ENCODE assay signal across 24 mouse cellular contexts in genomic region chr12:4606625-4607024, GRCm38 (mm10). TPM values are rescaled to one million over a fixed set of nuclear protein-coding genes. Genes with fewer than 3 reads are reported as not detected.
DNase-seq lines count a peak whose midpoint lies in the region; ATAC-seq and TF ChIP-seq lines count a peak whose summit lies in the region.
"Had no signal": no experiment of that assay in that cellular context is flagged by ENCODE, and none has a peak within 500 bp of the region (broad histone marks: within the 10 kb centered on the region; RNA-seq: fewer than 3 reads in every experiment).

No protein-coding gene starts in this region.

- no peak overlapping the region for H3K4me2 ChIP-seq in heart, embryonic 11.5 days
- H3K4me2 ChIP-seq: embryonic facial prominence, embryonic 13.5 days; heart, embryonic 15.5 days; hindbrain, embryonic 15.5 days had no signal

- peaks cover 8% of the 10 kb centered on the region for H3K4me1 ChIP-seq in heart, embryonic 11.5 days (ENCODE audit: control insufficient read depth, insufficient read depth, low read length)
- H3K4me1 ChIP-seq in spleen, adult 2 months (ENCODE audit: control insufficient read depth, insufficient read depth, insufficient read length): peaks cover 11% of the 10 kb centered on the region; the same call in 1 of the 2 replicates
- H3K4me1 ChIP-seq in thymus, adult 2 months (replicated peaks; ENCODE audit: control insufficient read depth, insufficient read depth, low read length): no peaks in the 10 kb centered on the region
- H3K4me1 ChIP-seq: embryonic facial prominence, embryonic 13.5 days; hindbrain, embryonic 15.5 days had no signal

- no peaks in the 10 kb centered on the region for H3K27me3 ChIP-seq in heart, embryonic 11.5 days (ENCODE audit: control insufficient read depth, insufficient read depth, low read length)
- H3K27me3 ChIP-seq in spleen, adult 2 months (ENCODE audit: control insufficient read depth, insufficient read depth, low read length): no peaks in the 10 kb centered on the region
- H3K27me3 ChIP-seq in thymus, adult 2 months (ENCODE audit: control insufficient read depth, insufficient read depth, low read length): no peaks in the 10 kb centered on the region
- H3K27me3 ChIP-seq: embryonic facial prominence, embryonic 13.5 days; heart, embryonic 15.5 days; hindbrain, embryonic 15.5 days had no signal

- WGBS in heart, embryonic 11.5 days (ENCODE audit: insufficient replicate concordance): 43% methylated on average over 3 of the region's 3 CpGs
- 37% methylated on average over 3 of the region's 3 CpGs for WGBS in spleen, adult 2 months
- WGBS in thymus, adult 2 months: 37% methylated on average over 3 of the region's 3 CpGs

- H3K9ac ChIP-seq in heart, embryonic 11.5 days (ENCODE audit: low read depth, low read length): no peak overlapping the region
- H3K9ac ChIP-seq: embryonic facial prominence, embryonic 13.5 days; heart, embryonic 15.5 days; hindbrain, embryonic 15.5 days had no signal

- H3K36me3 ChIP-seq in heart, embryonic 11.5 days (ENCODE audit: control insufficient read depth, insufficient read depth, low read length): no peaks in the 10 kb centered on the region
- no peaks in the 10 kb centered on the region for H3K36me3 ChIP-seq in spleen, adult 2 months (ENCODE audit: control insufficient read depth, insufficient read depth, low read length)
- H3K36me3 ChIP-seq in thymus, adult 2 months (ENCODE audit: control insufficient read depth, insufficient read depth, low read length): no peaks in the 10 kb centered on the region
- H3K36me3 ChIP-seq: embryonic facial prominence, embryonic 13.5 days; forebrain, embryonic 10.5 days; heart, embryonic 15.5 days; hindbrain, embryonic 15.5 days had no signal

- no peak for ATAC-seq in heart, embryonic 11.5 days (replicated peaks; ENCODE audit: insufficient number of reproducible peaks, low FRiP score, low TSS enrichment)
- ATAC-seq in granulocyte monocyte progenitor cell, adult 5-6 weeks (replicated peaks; ENCODE audit: poor library complexity, severe bottlenecking): peak; percentile 30; the same call in 1 of the 2 replicates
- ATAC-seq: forebrain, embryonic 14.5 days; intestine, embryonic 16.5 days had no signal

- no peak for TF ChIP-seq POLR2A in spleen, adult 2 months (IDR thresholded peaks at IDR 0.05; ENCODE audit: low read depth, low read length)
- no peak for TF ChIP-seq POLR2A in thymus, adult 2 months (IDR thresholded peaks at IDR 0.05; ENCODE audit: control insufficient read depth, extremely low read depth, insufficient read depth, low read length, poor library complexity)

- no peak for TF ChIP-seq CTCF in spleen, adult 2 months (IDR thresholded peaks at IDR 0.05; ENCODE audit: extremely low read depth, insufficient read depth, insufficient read length, insufficient replicate concordance)
- TF ChIP-seq CTCF in thymus, adult 2 months (IDR thresholded peaks at IDR 0.05; ENCODE audit: borderline replicate concordance, control insufficient read depth, extremely low read depth, insufficient read depth, low read length, poor library complexity): no peak

- DNase-seq in heart, postnatal 14 days: no peak
- DNase-seq in spleen, adult 2 months (ENCODE audit: low read depth in 1 of 2, low spot score in 2 of 2): no peak
- DNase-seq in spleen, adult 18-20 months: no peak
- DNase-seq in right cerebral cortex, postnatal 25 days: no peak
- no peak for DNase-seq in thymus, adult 2 months
- DNase-seq: adrenal gland, adult 8-10 months; cerebellum, adult 11-12 months; cerebellum, adult 9-10 months; cerebellum, postnatal 25 days; gastrocnemius, postnatal 10 days; heart, adult 2 months; heart, postnatal 36 days had no signal

- intact Hi-C loops in heart, postnatal 14 days (cut with DNase I): no loop called here

- H3K27ac ChIP-seq in heart, embryonic 11.5 days (ENCODE audit: low read depth, low read length): peak overlapping the region; percentile 54; the same call in 1 of the 2 replicates
- H3K27ac ChIP-seq in spleen, adult 2 months (ENCODE audit: insufficient read depth, low read length): peak overlapping the region; percentile 53; the same call in 1 of the 2 replicates
- H3K27ac ChIP-seq in thymus, adult 2 months (ENCODE audit: control insufficient read depth, insufficient read depth, low read length): no peak overlapping the region
- H3K27ac ChIP-seq: embryonic facial prominence, embryonic 13.5 days; forebrain, embryonic 10.5 days; heart, adult 2 months; heart, embryonic 15.5 days; hindbrain, embryonic 15.5 days had no signal

- H3K4me3 ChIP-seq in heart, embryonic 11.5 days (ENCODE audit: low read depth, low read length): no peak overlapping the region
- no peak overlapping the region for H3K4me3 ChIP-seq in spleen, adult 2 months (ENCODE audit: extremely low read depth, insufficient read depth, insufficient read length)
- no peak overlapping the region for H3K4me3 ChIP-seq in thymus, adult 2 months (ENCODE audit: control insufficient read depth, insufficient read depth, low read length)
- H3K4me3 ChIP-seq: embryonic facial prominence, embryonic 13.5 days; forebrain, embryonic 10.5 days; heart, adult 2 months; heart, embryonic 15.5 days; hindbrain, embryonic 15.5 days had no signal

- H3K9me3 ChIP-seq in heart, embryonic 11.5 days (replicated peaks; ENCODE audit: control insufficient read depth, low read length): no peaks in the 10 kb centered on the region
- H3K9me3 ChIP-seq: embryonic facial prominence, embryonic 13.5 days; forebrain, embryonic 10.5 days; heart, embryonic 15.5 days; hindbrain, embryonic 15.5 days had no signal

RNA-seq across cellular contexts. Expression of gene Gm3625, which starts 13.9 kb away (rescaled TPM):
- polyA plus RNA-seq in heart, embryonic 11.5 days (2014; fragmentation: Nextera tagmentation; extraction: Ambion mirVana): not detected in 2 replicates
- total RNA-seq in heart, postnatal 14 days (2021): not detected
- not detected in 2 replicates for polyA plus RNA-seq in spleen, adult 2 months (2012; rRNA removed)
- total RNA-seq in granulocyte monocyte progenitor cell, adult 5-6 weeks (2014; fragmentation: Nextera tagmentation): not detected in 2 replicates
- not detected in 2 replicates for total RNA-seq in granulocyte monocyte progenitor cell, adult 5-6 weeks (2017)
- polyA plus RNA-seq in thymus, adult 2 months (2012; rRNA removed): not detected in 2 replicates
- total RNA-seq: adrenal gland, adult 8-10 months; adrenal gland, postnatal 4 days; ES-E14; gastrocnemius, postnatal 10 days; gastrocnemius, postnatal 4 days; heart, adult 2 months; heart, postnatal 36 days had no signal
- polyA plus RNA-seq: embryonic facial prominence, embryonic 13.5 days; forebrain, embryonic 10.5 days; forebrain, embryonic 14.5 days; heart, adult 2 months; heart, embryonic 15.5 days; hindbrain, embryonic 11.5 days; hindbrain, embryonic 15.5 days; intestine, embryonic 16.5 days had no signal

RNA-seq across cellular contexts. Expression of gene Itsn2, which starts 14.2 kb away (rescaled TPM):
- polyA plus RNA-seq in heart, embryonic 11.5 days (2014; fragmentation: Nextera tagmentation; extraction: Ambion mirVana): 33.3 and 41.2 TPM in 2 replicates
- total RNA-seq in heart, postnatal 14 days (2021): 10 to 100 TPM; 49.3 to 50.3 TPM
- 33.6 and 38.9 TPM in 2 replicates for polyA plus RNA-seq in spleen, adult 2 months (2012; rRNA removed)
- 61.0 and 119 TPM in 2 replicates for total RNA-seq in granulocyte monocyte progenitor cell, adult 5-6 weeks (2014; fragmentation: Nextera tagmentation)
- 117 and 145 TPM in 2 replicates for total RNA-seq in granulocyte monocyte progenitor cell, adult 5-6 weeks (2017)
- polyA plus RNA-seq in thymus, adult 2 months (2012; rRNA removed): 51.6 and 62.9 TPM in 2 replicates
